Mouse (Mus musculus) liver, postnatal 0 days (tissue): ENCODE results near the gene Lingo2.

ENCODE experiments used
- CTCF ChIP-seq: sonication (generic); IDR thresholded peaks from 2 replicates; pipeline ENCODE4 v1.5.1; 2016; ENCODE audit warnings: antibody characterized with exemption, low read depth
- EP300 ChIP-seq: IDR thresholded peaks from 2 replicates; pipeline ENCODE4 v1.6.1; 2016; ENCODE audit warnings: antibody characterized with exemption, low read depth, mild to moderate bottlenecking

- TF ChIP-seq CTCF: no peak
- no peak for TF ChIP-seq EP300
These were observed 129.6 kb downstream of the Lingo2 start for GRCm38 (mm10) chr4:36821914-36822313.
